Mouse (Mus musculus): ENCODE measurements around the gene Nat10. TPM values are rescaled to one million over a fixed set of nuclear protein-coding genes. Genes with fewer than 3 reads are reported as not detected.

The Nat10 gene
- polyA plus RNA-seq, 1 experiment from 2014 or later, result 13.2 TPM

DNA sequence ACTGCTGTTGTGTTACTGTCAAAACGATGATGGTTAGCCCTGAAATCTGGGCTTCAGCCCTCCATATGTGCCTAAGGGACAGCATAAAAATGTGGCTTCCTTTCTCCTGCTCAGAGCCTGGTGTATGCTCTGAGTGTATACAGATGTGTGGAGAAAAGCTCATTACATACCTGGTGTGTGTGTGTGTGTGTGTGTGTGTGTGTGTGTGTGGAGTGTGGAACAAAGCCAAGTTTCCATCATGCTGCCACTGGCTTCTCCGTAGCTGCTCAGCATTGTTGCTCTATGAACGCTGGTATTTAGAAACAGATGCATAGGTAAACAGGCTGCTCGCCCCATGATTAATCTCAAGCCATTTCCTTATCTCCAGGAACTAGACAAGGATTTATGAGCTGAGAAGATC is 57.2 kb downstream of the Nat10 start:
- DNase-seq (ENCODE audit: low spot score), result no peak
- WGBS, result 69% methylated on average over 4 of the region's 4 CpGs
- TF ChIP-seq CTCF (IDR thresholded peaks at IDR 0.05; ENCODE audit: low read depth), result no peak
- no peak overlapping the region for H3K4me2 ChIP-seq (ENCODE audit: low read length)
- H3K9me3 ChIP-seq (replicated peaks; ENCODE audit: low read length), result no peaks in the 10 kb centered on the region
- no peaks in the 10 kb centered on the region for H3K27me3 ChIP-seq (ENCODE audit: insufficient read depth, low read length)
- no peak overlapping the region for H3K9ac ChIP-seq (ENCODE audit: low read depth, low read length)
- no peak overlapping the region for H3K27ac ChIP-seq
- H3K4me3 ChIP-seq (replicated peaks; ENCODE audit: low read depth, low read length), result no peak overlapping the region
- ATAC-seq (replicated peaks; ENCODE audit: low FRiP score, low read depth), result no peak
- no peaks in the 10 kb centered on the region for H3K4me1 ChIP-seq (replicated peaks; ENCODE audit: insufficient read depth, low read length)
- 0 out of 2 replicates have a peak, but pooled peaks cover 5% of the 10 kb centered on the region for H3K36me3 ChIP-seq (ENCODE audit: insufficient read depth, low read length)

GRCm38 (mm10) chr2:103703336-103703735 is 57.7 kb downstream of the Nat10 start:
- no peaks in the 10 kb centered on the region for H3K9me3 ChIP-seq (replicated peaks; ENCODE audit: low read length)
- H3K36me3 ChIP-seq (ENCODE audit: insufficient read depth, low read length), result 0 out of 2 replicates have a peak, but pooled peaks cover 5% of the 10 kb centered on the region
- H3K4me3 ChIP-seq (replicated peaks; ENCODE audit: low read depth, low read length), result no peak overlapping the region
- no peak overlapping the region for H3K27ac ChIP-seq
- no peak for TF ChIP-seq CTCF (IDR thresholded peaks at IDR 0.05; ENCODE audit: low read depth)
- WGBS, result 63% methylated on average over 10 of the region's 10 CpGs
- no peak overlapping the region for H3K4me2 ChIP-seq (ENCODE audit: low read length)
- no peak for DNase-seq (ENCODE audit: low spot score)
- H3K4me1 ChIP-seq (replicated peaks; ENCODE audit: insufficient read depth, low read length), result no peaks in the 10 kb centered on the region
- H3K9ac ChIP-seq (ENCODE audit: low read depth, low read length), result no peak overlapping the region
- no peak for ATAC-seq (replicated peaks; ENCODE audit: low FRiP score, low read depth)
- no peaks in the 10 kb centered on the region for H3K27me3 ChIP-seq (ENCODE audit: insufficient read depth, low read length)

DNA sequence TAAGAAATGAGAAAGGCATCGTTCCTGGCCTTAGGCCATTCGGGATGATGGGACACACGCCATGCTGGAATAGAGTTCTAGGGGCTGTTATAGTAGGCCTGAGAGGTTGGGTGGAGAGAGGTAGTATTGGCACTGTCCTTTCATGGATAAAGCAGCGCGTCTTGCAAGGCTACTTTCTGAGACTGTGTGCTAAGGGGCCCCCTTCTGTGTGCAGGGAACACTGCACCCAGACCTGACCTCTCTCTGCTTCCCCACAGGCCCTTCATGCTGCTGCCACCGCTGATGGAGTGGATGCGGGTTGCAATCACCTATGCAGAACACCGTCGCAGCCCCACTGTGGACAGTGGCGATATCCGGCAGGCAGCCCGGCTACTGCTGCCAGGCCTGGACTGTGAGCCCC is 60.6 kb downstream of the Nat10 start:
- Histone ChIP-seq H3K4me2 (ENCODE audit: low read length) (no peak overlapping the region), H3K36me3 (ENCODE audit: insufficient read depth, low read length) (0 out of 2 replicates have a peak, but pooled peaks cover 5% of the 10 kb centered on the region), H3K4me3 (replicated peaks; ENCODE audit: low read depth, low read length) (no peak overlapping the region), H3K4me1 (replicated peaks; ENCODE audit: insufficient read depth, low read length) (no peaks in the 10 kb centered on the region), H3K9me3 (replicated peaks; ENCODE audit: low read length) (no peaks in the 10 kb centered on the region), H3K9ac (ENCODE audit: low read depth, low read length) (no peak overlapping the region), H3K27me3 (ENCODE audit: insufficient read depth, low read length) (no peaks in the 10 kb centered on the region), H3K27ac (no peak overlapping the region)
- peak; percentile 15 for DNase-seq (ENCODE audit: low spot score)
- ATAC-seq (replicated peaks; ENCODE audit: low FRiP score, low read depth), result no peak
- 82% methylated on average over 12 of the region's 12 CpGs for WGBS
- TF ChIP-seq CTCF (IDR thresholded peaks at IDR 0.05; ENCODE audit: low read depth), result peak; percentile 45

- Histone ChIP-seq H3K4me2 (ENCODE audit: low read length) (no peak overlapping the region), H3K27ac (no peak overlapping the region), H3K9ac (ENCODE audit: low read depth, low read length) (no peak overlapping the region), H3K27me3 (ENCODE audit: insufficient read depth, low read length) (no peaks in the 10 kb centered on the region), H3K36me3 (ENCODE audit: insufficient read depth, low read length) (no peaks in the 10 kb centered on the region), H3K4me1 (replicated peaks; ENCODE audit: insufficient read depth, low read length) (no peaks in the 10 kb centered on the region), H3K9me3 (replicated peaks; ENCODE audit: low read length) (no peaks in the 10 kb centered on the region), H3K4me3 (replicated peaks; ENCODE audit: low read depth, low read length) (no peak overlapping the region)
- DNase-seq (ENCODE audit: low spot score) (no peak), ATAC-seq (replicated peaks; ENCODE audit: low FRiP score, low read depth) (no peak)
- TF ChIP-seq CTCF (IDR thresholded peaks at IDR 0.05; ENCODE audit: low read depth), result no peak
- WGBS, result 57% methylated on average over 3 of the region's 3 CpGs
Observed at GRCm38 (mm10) chr2:103696177-103696576, 64.9 kb downstream of the Nat10 start.

GRCm38 (mm10) chr2:103694777-103695563 is 66.1 kb downstream of the Nat10 start:
- H3K9me3 ChIP-seq (replicated peaks; ENCODE audit: low read length), result no peaks in the 10 kb centered on the region
- no peak overlapping the region for H3K4me2 ChIP-seq (ENCODE audit: low read length)
- no peak for ATAC-seq (replicated peaks; ENCODE audit: low FRiP score, low read depth)
- no peak overlapping the region for H3K9ac ChIP-seq (ENCODE audit: low read depth, low read length)
- no peak overlapping the region for H3K27ac ChIP-seq
- no peak for TF ChIP-seq CTCF (IDR thresholded peaks at IDR 0.05; ENCODE audit: low read depth)
- no peak overlapping the region for H3K4me3 ChIP-seq (replicated peaks; ENCODE audit: low read depth, low read length)
- H3K4me1 ChIP-seq (replicated peaks; ENCODE audit: insufficient read depth, low read length), result no peaks in the 10 kb centered on the region
- WGBS, result 85% methylated on average over 4 of the region's 4 CpGs
- no peaks in the 10 kb centered on the region for H3K27me3 ChIP-seq (ENCODE audit: insufficient read depth, low read length)
- no peak for DNase-seq (ENCODE audit: low spot score)
- no peaks in the 10 kb centered on the region for H3K36me3 ChIP-seq (ENCODE audit: insufficient read depth, low read length)

DNA sequence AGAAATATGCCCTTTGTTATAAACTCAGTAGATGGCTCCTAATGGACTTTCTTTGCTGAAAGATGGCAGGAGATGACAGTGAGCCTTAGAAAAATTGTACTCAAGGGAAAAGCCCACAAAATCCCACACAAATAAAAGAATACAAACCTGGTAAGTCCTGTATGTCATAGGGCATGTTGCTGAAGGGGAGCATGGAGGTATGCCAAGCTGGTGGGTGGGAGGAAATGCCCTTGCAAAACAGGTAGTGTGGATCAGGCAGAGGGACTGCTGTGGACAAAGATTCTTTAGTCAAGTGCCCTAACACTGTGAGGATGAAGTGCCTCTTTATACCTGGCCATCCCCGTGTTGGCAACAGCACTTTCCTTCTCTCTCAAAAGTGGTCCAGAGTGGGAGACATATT is 68.3 kb downstream of the Nat10 start:
- 89% methylated on average over 1 of the region's 1 CpGs for WGBS
- Histone ChIP-seq H3K36me3 (ENCODE audit: insufficient read depth, low read length) (no peaks in the 10 kb centered on the region), H3K9ac (ENCODE audit: low read depth, low read length) (no peak overlapping the region), H3K27me3 (ENCODE audit: insufficient read depth, low read length) (no peaks in the 10 kb centered on the region), H3K9me3 (replicated peaks; ENCODE audit: low read length) (no peaks in the 10 kb centered on the region), H3K27ac (no peak overlapping the region), H3K4me2 (ENCODE audit: low read length) (no peak overlapping the region), H3K4me1 (replicated peaks; ENCODE audit: insufficient read depth, low read length) (no peaks in the 10 kb centered on the region), H3K4me3 (replicated peaks; ENCODE audit: low read depth, low read length) (no peak overlapping the region)
- DNase-seq (ENCODE audit: low spot score) (no peak), ATAC-seq (replicated peaks; ENCODE audit: low FRiP score, low read depth) (no peak)
- TF ChIP-seq CTCF (IDR thresholded peaks at IDR 0.05; ENCODE audit: low read depth), result no peak
